Mouse (Mus musculus): ENCODE measurements around the gene Slbp. TPM values are rescaled to one million over a fixed set of nuclear protein-coding genes. Genes with fewer than 3 reads are reported as not detected.

The Slbp gene
- polyA plus RNA-seq, 1 experiment: 27.1 TPM

GRCm38 (mm10) chr5:33593620-33594019, 58.8 kb downstream of the Slbp start:
- WGBS: 66% methylated on average over 2 of the region's 2 CpGs
- H3K36me3 ChIP-seq (ENCODE audit: control insufficient read depth, insufficient read depth, low read length): no peaks in the 10 kb centered on the region
- H3K4me3 ChIP-seq (ENCODE audit: extremely low read depth, insufficient read depth, insufficient read length): no peak overlapping the region
- no peak for TF ChIP-seq POLR2A (IDR thresholded peaks at IDR 0.05; ENCODE audit: low read depth, low read length)
- peak; percentile 21; the same call in 1 of the 2 replicates for TF ChIP-seq CTCF (IDR thresholded peaks at IDR 0.05; ENCODE audit: extremely low read depth, insufficient read depth, insufficient read length, insufficient replicate concordance)
- H3K27me3 ChIP-seq (ENCODE audit: control insufficient read depth, insufficient read depth, low read length): no peaks in the 10 kb centered on the region
- no peak overlapping the region for H3K27ac ChIP-seq (ENCODE audit: insufficient read depth, low read length)
- DNase-seq (ENCODE audit: low read depth in 1 of 2, low spot score in 2 of 2): no peak
- H3K4me1 ChIP-seq (ENCODE audit: control insufficient read depth, insufficient read depth, insufficient read length): no peaks in the 10 kb centered on the region

GRCm38 (mm10) chr5:33589221-33589888, 63.0 kb downstream of the Slbp start:
- TF ChIP-seq CTCF (IDR thresholded peaks at IDR 0.05; ENCODE audit: extremely low read depth, insufficient read depth, insufficient read length, insufficient replicate concordance) (peak; percentile 90; the same call in 1 of the 2 replicates), POLR2A (IDR thresholded peaks at IDR 0.05; ENCODE audit: low read depth, low read length) (no peak)
- H3K27ac ChIP-seq (ENCODE audit: insufficient read depth, low read length): no peak overlapping the region
- no peak overlapping the region for H3K4me3 ChIP-seq (ENCODE audit: extremely low read depth, insufficient read depth, insufficient read length)
- no peaks in the 10 kb centered on the region for H3K27me3 ChIP-seq (ENCODE audit: control insufficient read depth, insufficient read depth, low read length)
- DNase-seq (ENCODE audit: low read depth in 1 of 2, low spot score in 2 of 2): peak; percentile 26 to 59
- WGBS: 67% methylated on average over 5 of the region's 5 CpGs
- no peaks in the 10 kb centered on the region for H3K36me3 ChIP-seq (ENCODE audit: control insufficient read depth, insufficient read depth, low read length)
- H3K4me1 ChIP-seq (ENCODE audit: control insufficient read depth, insufficient read depth, insufficient read length): no peaks in the 10 kb centered on the region

- Histone ChIP-seq H3K27ac (ENCODE audit: insufficient read depth, low read length) (no peak overlapping the region), H3K36me3 (ENCODE audit: control insufficient read depth, insufficient read depth, low read length) (no peaks in the 10 kb centered on the region), H3K4me1 (ENCODE audit: control insufficient read depth, insufficient read depth, insufficient read length) (no peaks in the 10 kb centered on the region), H3K27me3 (ENCODE audit: control insufficient read depth, insufficient read depth, low read length) (no peaks in the 10 kb centered on the region), H3K4me3 (ENCODE audit: extremely low read depth, insufficient read depth, insufficient read length) (no peak overlapping the region)
- TF ChIP-seq POLR2A (IDR thresholded peaks at IDR 0.05; ENCODE audit: low read depth, low read length) (no peak), CTCF (IDR thresholded peaks at IDR 0.05; ENCODE audit: extremely low read depth, insufficient read depth, insufficient read length, insufficient replicate concordance) (no peak)
- 63% methylated on average over 3 of the region's 3 CpGs for WGBS
- no peak for DNase-seq (ENCODE audit: low read depth in 1 of 2, low spot score in 2 of 2)
Measured at GRCm38 (mm10) chr5:33588066-33588465, 64.3 kb downstream of the Slbp start.

- H3K36me3 ChIP-seq (ENCODE audit: control insufficient read depth, insufficient read depth, low read length): no peaks in the 10 kb centered on the region
- H3K4me1 ChIP-seq (ENCODE audit: control insufficient read depth, insufficient read depth, insufficient read length): no peaks in the 10 kb centered on the region
- H3K4me3 ChIP-seq (ENCODE audit: extremely low read depth, insufficient read depth, insufficient read length): no peak overlapping the region
- no peak overlapping the region for H3K27ac ChIP-seq (ENCODE audit: insufficient read depth, low read length)
- H3K27me3 ChIP-seq (ENCODE audit: control insufficient read depth, insufficient read depth, low read length): no peaks in the 10 kb centered on the region
- WGBS: 88% methylated on average over 18 of the region's 18 CpGs
- no peak for DNase-seq (ENCODE audit: low read depth in 1 of 2, low spot score in 2 of 2)
- TF ChIP-seq CTCF (IDR thresholded peaks at IDR 0.05; ENCODE audit: extremely low read depth, insufficient read depth, insufficient read length, insufficient replicate concordance): no peak
- no peak for TF ChIP-seq POLR2A (IDR thresholded peaks at IDR 0.05; ENCODE audit: low read depth, low read length)
Measured at GRCm38 (mm10) chr5:33587498-33588058, 64.8 kb downstream of the Slbp start.

Other genes with a start within 250 kb of the Slbp start
- gene Nkx1-1, start 218.6 kb downstream of the Slbp start, polyA plus RNA-seq (2012; rRNA removed): not detected in 2 replicates
- gene Fam53a, start 22.9 kb downstream of the Slbp start, polyA plus RNA-seq (2012; rRNA removed): 29.2 and 60.8 TPM in 2 replicates
- gene Gm9903, start 22.6 kb downstream of the Slbp start, polyA plus RNA-seq (2012; rRNA removed): 0.41 and 0.43 TPM in 2 replicates
- 9.2 and 11.5 TPM in 2 replicates for gene Tacc3, start 5.6 kb upstream of the Slbp start, polyA plus RNA-seq (2012; rRNA removed)
- gene Tmem129, start 5.8 kb upstream of the Slbp start, polyA plus RNA-seq (2012; rRNA removed): 24.8 and 31.3 TPM in 2 replicates
- 29.6 and 34.0 TPM in 2 replicates for gene Fgfr3, start 69.1 kb upstream of the Slbp start, polyA plus RNA-seq (2012; rRNA removed)
- 33.8 and 39.6 TPM in 2 replicates for gene Letm1, start 130.2 kb upstream of the Slbp start, polyA plus RNA-seq (2012; rRNA removed)
- 7.5 and 7.6 TPM in 2 replicates for gene Nsd2, start 168.2 kb upstream of the Slbp start, polyA plus RNA-seq (2012; rRNA removed)

All from spleen, adult 2 months (tissue).